Mouse (Mus musculus) brain, embryonic 18.5 days (tissue): ENCODE measurements around the gene Sirt2.

Experiments used
- DNase-seq: peaks from one replicate; pipeline ENCODE4 v3.0.0-alpha.2; 2012; ENCODE audit warnings: low read depth, low spot score

Sirt2 gene

DNA sequence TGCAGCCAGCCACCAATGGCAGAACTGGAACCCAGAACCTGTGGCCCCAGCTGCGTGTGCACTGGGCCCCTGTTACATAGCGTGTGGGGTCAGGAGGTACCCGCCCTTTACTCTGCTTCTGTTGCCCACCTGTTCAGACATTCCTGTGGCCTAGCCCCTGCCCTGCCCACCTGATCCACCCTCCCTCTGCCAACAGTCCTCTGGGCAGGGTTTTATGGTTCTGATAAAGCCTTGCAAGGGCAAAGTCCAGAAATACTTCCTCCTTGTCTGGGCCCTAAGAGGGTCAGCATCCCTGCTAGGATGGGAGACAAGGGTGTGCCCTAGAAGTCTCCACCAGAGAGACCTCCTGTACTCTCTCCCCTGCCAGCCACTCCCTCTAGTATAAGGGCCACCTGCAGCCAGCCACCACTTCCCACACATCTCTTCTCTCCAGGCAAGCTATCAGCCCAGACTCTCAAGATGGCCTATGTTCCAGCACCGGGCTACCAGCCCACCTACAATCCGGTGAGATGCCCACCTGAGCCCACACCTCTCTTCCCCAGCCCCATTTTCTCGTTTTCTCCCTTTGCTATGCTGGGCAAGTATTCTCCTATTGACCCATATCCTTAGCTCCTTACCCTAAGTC is 67.3 kb downstream of the Sirt2 start, which contains the start of gene Lgals4:
Gene Lgals4, plus strand, starts transcription at position 132 of the 625 bp plus-strand sequence.
- no peak for DNase-seq

DNA sequence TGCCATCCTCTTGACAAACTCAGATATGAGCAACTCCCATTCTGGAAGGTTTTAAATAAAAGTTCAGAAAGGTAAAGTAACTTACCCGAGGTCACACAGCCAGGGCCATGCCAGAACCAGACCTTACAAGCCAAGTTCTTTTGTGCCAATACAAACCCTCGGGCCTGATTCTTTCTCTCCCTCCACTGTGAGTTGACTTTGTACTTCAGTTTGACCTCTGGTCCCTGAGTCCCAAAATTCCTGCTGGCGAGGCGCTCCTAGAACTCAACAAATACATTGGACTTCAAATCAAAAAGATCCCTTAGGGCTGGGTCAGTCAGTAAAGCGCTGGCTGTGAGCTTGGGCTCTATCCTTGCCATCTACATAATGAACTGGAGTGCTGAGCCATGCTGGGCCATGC is 70.4 kb downstream of the Sirt2 start:
- no peak for DNase-seq
